Mouse (Mus musculus) neural tube, embryonic 11.5 days (tissue): ENCODE results near the gene Irf7. TPM values are rescaled to one million over a fixed set of nuclear protein-coding genes. Genes with fewer than 3 reads are reported as not detected.
A peak's percentile ranks its signal among the peaks of the same experiment; 100 is the strongest.

Source experiments
- ATAC-seq: fragments of 200-750 bp; cut with Nextera tagmentation; 2 replicates; pipeline ENCODE4 v1.8.0; 2017; ENCODE audit warnings: moderate number of reproducible peaks, mild to moderate bottlenecking, moderate TSS enrichment, moderate library complexity; ENCODE audit not compliant: insufficient read depth, low FRiP score, low TSS enrichment
- DNase-seq: peaks from one replicate; pipeline ENCODE4 v3.0.0-alpha.2; 2015; ENCODE audit warnings: low spot score
- H3K27ac ChIP-seq: fragments of 300-500 bp; sonication (generic); 2 replicates; pipeline ENCODE4 v1.5.1; 2014; ENCODE audit warnings: low read depth, mild to moderate bottlenecking, low read length
- H3K27me3 ChIP-seq: fragments of 300-500 bp; sonication (generic); 2 replicates; pipeline ENCODE4 v1.6.1; 2014; ENCODE audit warnings: mild to moderate bottlenecking, low read length, mixed read lengths; ENCODE audit not compliant: control insufficient read depth, insufficient read depth
- H3K36me3 ChIP-seq: fragments of 300-500 bp; sonication (generic); 2 replicates; pipeline ENCODE4 v1.6.1; 2014; ENCODE audit warnings: mild to moderate bottlenecking, low read length, moderate library complexity, mixed read lengths; ENCODE audit not compliant: control insufficient read depth, insufficient read depth
- H3K4me1 ChIP-seq: fragments of 300-500 bp; sonication (generic); 2 replicates; pipeline ENCODE4 v1.6.1; 2014; ENCODE audit warnings: low read length, mixed read lengths; ENCODE audit not compliant: control insufficient read depth, insufficient read depth
- H3K4me2 ChIP-seq: fragments of 300-500 bp; sonication (generic); 2 replicates; pipeline ENCODE4 v1.6.1; 2014; ENCODE audit warnings: low read depth, mild to moderate bottlenecking, moderate library complexity
- H3K4me3 ChIP-seq: fragments of 300-500 bp; sonication (generic); 2 replicates; pipeline ENCODE4 v1.5.1; 2014; ENCODE audit warnings: low read depth, low read length
- H3K9ac ChIP-seq: fragments of 300-500 bp; sonication (generic); 2 replicates; pipeline ENCODE4 v1.6.1; 2014; ENCODE audit warnings: mild to moderate bottlenecking, low read length
- H3K9me3 ChIP-seq: fragments of 300-500 bp; sonication (generic); 2 replicates; pipeline ENCODE4 v1.6.1; 2016; ENCODE audit warnings: low read length; ENCODE audit not compliant: control insufficient read depth
- WGBS: fragments of 180-500 bp; shearing (Covaris S2); extraction: QIAGEN DNeasy Blood & Tissue Kit; methylation state at CpG from one replicate; pipeline ENCODE4 v1.1.7; 2014; 5-methylcytosine and 5-hydroxymethylcytosine counted together
- microRNA counts: library from miRNA; unstranded; fragments of <30 nt; microRNA quantifications from one replicate; lab custom pipeline; 2015
- microRNA-seq: library from miRNA; unstranded; fragments of <30 nt; microRNA quantifications from one replicate; pipeline ENCODE4, GENCODE M21; 2016
- polyA plus RNA-seq: library from polyadenylated mRNA; unstranded; fragments of >200 nt; fragmentation: Nextera tagmentation; extraction: Ambion mirVana; gene quantifications from 2 replicates; pipeline ENCODE4 v1.2.1, GENCODE M21; 2014

The Irf7 gene
- polyA plus RNA-seq, 1 experiment from 2014 or later, result 0.56 TPM

DNA sequence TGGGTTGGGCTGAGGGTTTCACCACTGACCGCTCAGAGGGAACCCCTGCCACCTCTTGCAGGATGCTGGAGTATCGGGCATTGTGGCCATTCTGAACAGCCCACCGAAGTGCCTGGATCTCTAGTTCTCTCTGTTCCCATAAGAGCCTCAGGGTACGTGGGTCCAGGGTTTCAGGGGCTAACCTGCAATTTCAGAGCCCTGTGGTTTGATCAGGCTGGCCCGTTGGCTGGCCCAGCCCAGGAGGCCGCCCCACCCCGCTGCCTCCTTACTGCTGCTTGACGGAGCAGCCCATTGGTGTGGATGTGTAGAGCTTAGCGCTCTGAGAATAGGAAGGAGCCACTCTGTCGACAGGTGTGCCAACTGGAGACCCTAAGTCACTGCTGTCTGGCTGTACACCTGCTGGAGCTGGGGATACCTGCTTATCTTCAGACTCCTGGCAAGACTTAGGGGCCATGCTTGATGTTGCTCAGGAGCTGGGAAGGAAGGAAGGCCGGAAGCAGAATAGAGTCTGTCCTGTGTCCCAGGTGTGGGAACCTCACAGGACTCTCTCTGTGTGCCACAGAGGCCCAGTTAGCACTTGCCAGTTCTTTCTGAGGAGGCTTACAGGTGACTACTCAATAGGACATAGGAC, 52.6 kb downstream of the Irf7 start, which contains the start of gene Lmntd2:
Gene Lmntd2, minus strand, starts transcription at position 476 of the 631 bp plus-strand sequence.
- H3K9me3 ChIP-seq, result no peaks in the 10 kb centered on the region
- peak within 1 kb of the TSS; percentile 70 for H3K4me3 ChIP-seq
- H3K9ac ChIP-seq, result peak within 1 kb of the TSS; percentile 75
- ATAC-seq, result no peak
- peaks cover 11% of the 10 kb centered on the region for H3K4me1 ChIP-seq
- WGBS, result 93% methylated on average over 11 of the region's 11 CpGs
- H3K4me2 ChIP-seq, result peak within 1 kb of the TSS; percentile 80
- H3K27me3 ChIP-seq, result no peaks in the 10 kb centered on the region
- peak within 1 kb of the TSS; percentile 95 for H3K27ac ChIP-seq
- H3K36me3 ChIP-seq, result no peaks in the 10 kb centered on the region; the same call in 1 of the 2 replicates
- no peak for DNase-seq

GRCm38 (mm10) chr7:141213133-141213532, 53.1 kb downstream of the Irf7 start:
- Histone ChIP-seq H3K4me2 (no peak overlapping the region), H3K27me3 (no peaks in the 10 kb centered on the region), H3K36me3 (no peaks in the 10 kb centered on the region), H3K27ac (no peak overlapping the region), H3K9ac (no peak overlapping the region), H3K4me1 (peaks cover 11% of the 10 kb centered on the region), H3K9me3 (no peaks in the 10 kb centered on the region), H3K4me3 (no peak overlapping the region)
- WGBS, result 75% methylated on average over 3 of the region's 3 CpGs
- no peak for DNase-seq
- no peak for ATAC-seq

MicroRNAs within 50 kb of the gene (microRNA counts, 519-probe panel; counts per million panel counts)
- 4,302 counts per million, percentile 79 among the panel's probes with 10 or more counts for microRNA mmu-miR-210 (lab: Ali Mortazavi, UCI)

Small RNAs within 50 kb of the gene (microRNA-seq; reads per million reads assigned to microRNA genes)
- 365 reads per million, percentile 66 among the genes with 10 or more reads in this experiment for gene Mir210

Other genes starting within 250 kb of the Irf7 start
- gene Ifitm6, start 248.6 kb downstream of the Irf7 start, polyA plus RNA-seq, result not detected in 2 replicates
- gene Gm17387, start 237.3 kb downstream of the Irf7 start, polyA plus RNA-seq, result not detected in 2 replicates
- 14.5 and 17.1 TPM in 2 replicates for gene B4galnt4, start 205.4 kb downstream of the Irf7 start, polyA plus RNA-seq
- gene Pkp3, start 188.3 kb downstream of the Irf7 start, polyA plus RNA-seq, result 2.3 and 2.7 TPM in 2 replicates
- gene Sigirr, start 165.9 kb downstream of the Irf7 start, polyA plus RNA-seq, result 2.4 and 3.1 TPM in 2 replicates
- 0.09 TPM in 1 of 2 replicates, not detected in the other for gene Ano9, start 148.7 kb downstream of the Irf7 start, polyA plus RNA-seq
- 69.0 and 69.5 TPM in 2 replicates for gene Ptdss2, start 144.1 kb downstream of the Irf7 start, polyA plus RNA-seq
- gene Rnh1, start 93.6 kb downstream of the Irf7 start, polyA plus RNA-seq, result 69.5 and 69.7 TPM in 2 replicates
- gene Hras, start 72.5 kb downstream of the Irf7 start, polyA plus RNA-seq, result 111 and 122 TPM in 2 replicates
- gene Lrrc56, start 72.3 kb downstream of the Irf7 start, polyA plus RNA-seq, result 9.1 and 9.5 TPM in 2 replicates
- gene Lmntd2, start 52.4 kb downstream of the Irf7 start, polyA plus RNA-seq, result 1.9 and 2.0 TPM in 2 replicates
- gene Rassf7, start 50.6 kb downstream of the Irf7 start, polyA plus RNA-seq, result 34.4 and 45.7 TPM in 2 replicates
- 90.3 and 93.3 TPM in 2 replicates for gene Phrf1, start 37.7 kb downstream of the Irf7 start, polyA plus RNA-seq
- gene Cdhr5, start 10.3 kb upstream of the Irf7 start, polyA plus RNA-seq, result not detected in 2 replicates
- gene Sct, start 12.7 kb upstream of the Irf7 start, polyA plus RNA-seq, result 13.2 and 13.7 TPM in 2 replicates
- 0.43 and 0.61 TPM in 2 replicates for gene Drd4, start 25.5 kb upstream of the Irf7 start, polyA plus RNA-seq
- 72.3 and 90.1 TPM in 2 replicates for gene Deaf1, start 61.2 kb upstream of the Irf7 start, polyA plus RNA-seq
- 29.3 and 32.6 TPM in 2 replicates for gene Tmem80, start 61.3 kb upstream of the Irf7 start, polyA plus RNA-seq
- 2.2 TPM in 2 replicates for gene Eps8l2, start 72.4 kb upstream of the Irf7 start, polyA plus RNA-seq
- gene Taldo1, start 125.7 kb upstream of the Irf7 start, polyA plus RNA-seq, result 359 and 371 TPM in 2 replicates
- gene Gatd1, start 147.7 kb upstream of the Irf7 start, polyA plus RNA-seq, result 44.1 and 46.0 TPM in 2 replicates
- gene Cend1, start 163.0 kb upstream of the Irf7 start, polyA plus RNA-seq, result 8.8 and 13.9 TPM in 2 replicates
- 45.2 and 45.8 TPM in 2 replicates for gene Slc25a22, start 171.4 kb upstream of the Irf7 start, polyA plus RNA-seq
- 9.5 and 10.3 TPM in 2 replicates for gene Pidd1, start 177.5 kb upstream of the Irf7 start, polyA plus RNA-seq
- 898 and 979 TPM in 2 replicates for gene Rplp2, start 180.9 kb upstream of the Irf7 start, polyA plus RNA-seq
- gene Pnpla2, start 188.7 kb upstream of the Irf7 start, polyA plus RNA-seq, result 14.8 and 17.6 TPM in 2 replicates
- 2.8 and 6.4 TPM in 2 replicates for gene Cracr2b, start 194.6 kb upstream of the Irf7 start, polyA plus RNA-seq
- 44.3 and 52.2 TPM in 2 replicates for gene Cd151, start 200.9 kb upstream of the Irf7 start, polyA plus RNA-seq
- 76.9 and 79.2 TPM in 2 replicates for gene Polr2l, start 208.7 kb upstream of the Irf7 start, polyA plus RNA-seq
- gene Tspan4, start 208.8 kb upstream of the Irf7 start, polyA plus RNA-seq, result 32.4 and 35.8 TPM in 2 replicates